Mouse (Mus musculus) lung, embryonic 14.5 days (tissue): ENCODE data around the gene Tiparp. TPM values are rescaled to one million over a fixed set of nuclear protein-coding genes. Genes with fewer than 3 reads are reported as not detected.

Experiments
- ATAC-seq: fragments of 200-750 bp; cut with Nextera tagmentation; 2 replicates; pipeline ENCODE4 v1.8.0; 2017; ENCODE audit warnings: mild to moderate bottlenecking, moderate TSS enrichment, moderate library complexity; ENCODE audit not compliant: insufficient read depth
- DNase-seq: peaks from one replicate; pipeline ENCODE4 v3.0.0-alpha.2; 2015
- H3K27ac ChIP-seq: fragments of 300-500 bp; sonication (generic); 2 replicates; pipeline ENCODE4 v1.5.1; 2014; ENCODE audit warnings: low read depth, mild to moderate bottlenecking, moderate library complexity
- H3K27me3 ChIP-seq: fragments of 300-500 bp; sonication (generic); 2 replicates; pipeline ENCODE4 v1.6.1; 2014; ENCODE audit warnings: low read length, control low read depth; ENCODE audit not compliant: insufficient read depth
- H3K36me3 ChIP-seq: fragments of 300-500 bp; sonication (generic); 2 replicates; pipeline ENCODE4 v1.6.1; 2014; ENCODE audit warnings: control low read depth; ENCODE audit not compliant: insufficient read depth
- H3K4me1 ChIP-seq: fragments of 300-500 bp; sonication (generic); 2 replicates; pipeline ENCODE4 v1.6.1; 2014; ENCODE audit warnings: antibody characterized with exemption, control low read depth; ENCODE audit not compliant: insufficient read depth
- H3K4me2 ChIP-seq: fragments of 300-500 bp; sonication (generic); 2 replicates; pipeline ENCODE4 v1.6.1; 2014; ENCODE audit warnings: mild to moderate bottlenecking
- H3K4me3 ChIP-seq: fragments of 300-500 bp; sonication (generic); 2 replicates; pipeline ENCODE4 v1.5.1; 2014; ENCODE audit warnings: low read depth, low read length
- H3K9ac ChIP-seq: fragments of 300-500 bp; sonication (generic); 2 replicates; pipeline ENCODE4 v1.6.1; 2014
- H3K9me3 ChIP-seq: fragments of 300-500 bp; sonication (generic); 2 replicates; pipeline ENCODE4 v1.6.1; 2016; ENCODE audit warnings: low read depth, low read length, control low read depth
- CTCF ChIP-seq: IDR thresholded peaks from 2 replicates; pipeline ENCODE4 v1.5.1; 2016; ENCODE audit warnings: antibody characterized with exemption, low read depth
- WGBS: fragments of 180-500 bp; shearing (Covaris S2); extraction: QIAGEN DNeasy Blood & Tissue Kit; methylation state at CpG from one replicate; pipeline ENCODE4 v1.1.7; 2014; 5-methylcytosine and 5-hydroxymethylcytosine counted together
- polyA plus RNA-seq: library from polyadenylated mRNA; unstranded; fragments of >200 nt; fragmentation: Nextera tagmentation; extraction: Ambion mirVana; gene quantifications from 2 replicates; pipeline ENCODE4 v1.2.1, GENCODE M21; 2014

Gene Tiparp
- 44.4 and 47.4 TPM in 2 replicates for polyA plus RNA-seq

- Histone ChIP-seq H3K4me2 (peak within 1 kb of the TSS; percentile 80), H3K27ac (peak within 1 kb of the TSS; percentile 99)
- under 1% methylated on average over 104 of the region's 109 CpGs for WGBS
Observed at GRCm38 (mm10) chr3:65527691-65528601, at the start of gene Tiparp. Tiparp (plus strand) TSS chr3:65528410.

GRCm38 (mm10) chr3:65480676-65481075 is 47.5 kb upstream of the Tiparp start:
- Histone ChIP-seq H3K4me3 (no peak overlapping the region), H3K27me3 (no peaks in the 10 kb centered on the region), H3K36me3 (no peaks in the 10 kb centered on the region), H3K4me2 (no peak overlapping the region), H3K9ac (no peak overlapping the region), H3K9me3 (no peaks in the 10 kb centered on the region), H3K4me1 (0 out of 2 replicates have a peak, but pooled peaks cover 2% of the 10 kb centered on the region), H3K27ac (no peak overlapping the region)
- ATAC-seq = no peak
- no peak for TF ChIP-seq CTCF
- 37% methylated on average over 6 of the region's 6 CpGs for WGBS
- DNase-seq = no peak

More at GRCm38 (mm10) chr3:65527691-65528601, at the start of gene Tiparp:
- H3K4me3 ChIP-seq = peak within 1 kb of the TSS; percentile 91
- peaks cover 11% of the 10 kb centered on the region for H3K36me3 ChIP-seq
- no peaks in the 10 kb centered on the region for H3K4me1 ChIP-seq
- H3K9me3 ChIP-seq = no peaks in the 10 kb centered on the region
- H3K27me3 ChIP-seq = no peaks in the 10 kb centered on the region
- peak; percentile 44 for TF ChIP-seq CTCF
- peak; percentile 95 for DNase-seq
- H3K9ac ChIP-seq = peak within 1 kb of the TSS; percentile 92
- peak; percentile 91 for ATAC-seq

GRCm38 (mm10) chr3:65482266-65482665 is 45.9 kb upstream of the Tiparp start:
- Histone ChIP-seq H3K27me3 (no peaks in the 10 kb centered on the region), H3K36me3 (no peaks in the 10 kb centered on the region), H3K9ac (no peak overlapping the region), H3K4me2 (no peak overlapping the region), H3K27ac (no peak overlapping the region; the same call in 1 of the 2 replicates), H3K4me3 (no peak overlapping the region), H3K9me3 (no peaks in the 10 kb centered on the region), H3K4me1 (0 out of 2 replicates have a peak, but pooled peaks cover 2% of the 10 kb centered on the region)
- peak; percentile 58 for DNase-seq
- whole genome bisulfite sequencing = 50% methylated on average over 1 of the region's 1 CpGs
- no peak for TF ChIP-seq CTCF
- peak; percentile 62 for ATAC-seq

GRCm38 (mm10) chr3:65482698-65483407 is 45.4 kb upstream of the Tiparp start:
- Histone ChIP-seq H3K27ac (no peak overlapping the region), H3K27me3 (no peaks in the 10 kb centered on the region), H3K4me1 (0 out of 2 replicates have a peak, but pooled peaks cover 2% of the 10 kb centered on the region), H3K9ac (no peak overlapping the region), H3K36me3 (no peaks in the 10 kb centered on the region), H3K4me3 (no peak overlapping the region), H3K4me2 (no peak overlapping the region), H3K9me3 (no peaks in the 10 kb centered on the region)
- 34% methylated on average over 6 of the region's 6 CpGs for WGBS
- ATAC-seq (peak; percentile 82), DNase-seq (peak; percentile 40)
- no peak for TF ChIP-seq CTCF

GRCm38 (mm10) chr3:65484161-65484733 is 44.0 kb upstream of the Tiparp start:
- 0 out of 2 replicates have a peak, but pooled peaks cover 4% of the 10 kb centered on the region for H3K4me1 ChIP-seq
- no peaks in the 10 kb centered on the region for H3K36me3 ChIP-seq
- no peak overlapping the region for H3K4me2 ChIP-seq
- 61% methylated on average over 7 of the region's 7 CpGs for WGBS
- H3K27ac ChIP-seq = no peak overlapping the region
- DNase-seq = no peak
- ATAC-seq = no peak
- no peaks in the 10 kb centered on the region for H3K9me3 ChIP-seq
- no peak for TF ChIP-seq CTCF
- H3K27me3 ChIP-seq = no peaks in the 10 kb centered on the region
- H3K4me3 ChIP-seq = no peak overlapping the region
- no peak overlapping the region for H3K9ac ChIP-seq

GRCm38 (mm10) chr3:65487419-65488088 is 40.7 kb upstream of the Tiparp start:
- Histone ChIP-seq H3K4me1 (0 out of 2 replicates have a peak, but pooled peaks cover 2% of the 10 kb centered on the region), H3K4me2 (no peak overlapping the region), H3K27ac (no peak overlapping the region), H3K27me3 (no peaks in the 10 kb centered on the region), H3K9me3 (no peaks in the 10 kb centered on the region), H3K9ac (no peak overlapping the region), H3K36me3 (no peaks in the 10 kb centered on the region), H3K4me3 (no peak overlapping the region)
- 71% methylated on average over 2 of the region's 2 CpGs for WGBS
- DNase-seq = no peak
- ATAC-seq = no peak
- TF ChIP-seq CTCF = no peak
